Mouse (Mus musculus) hindbrain, embryonic 11.5 days (tissue): Measurements from ENCODE around the gene Sdf2l1. TPM values are rescaled to one million over a fixed set of nuclear protein-coding genes. Genes with fewer than 3 reads are reported as not detected.

Experiments
- microRNA counts: library from miRNA; unstranded; fragments of <30 nt; microRNA quantifications from one replicate; lab custom pipeline; 2015
- polyA plus RNA-seq: library from polyadenylated mRNA; unstranded; fragments of >200 nt; fragmentation: Nextera tagmentation; extraction: Ambion mirVana; gene quantifications from 2 replicates; pipeline ENCODE4 v1.2.1, GENCODE M21; 2014

Gene Sdf2l1
- polyA plus RNA-seq, 1 experiment from 2014 or later: 70.9 TPM

MicroRNA genes within 50 kb of the gene (microRNA counts, 519-probe panel; counts per million panel counts)
- microRNA mmu-miR-130b (lab: Ali Mortazavi, UCI) (6,350 counts per million, percentile 90 among the panel's probes with 10 or more counts), microRNA mmu-miR-301b (lab: Ali Mortazavi, UCI) (4,042 counts per million, percentile 37 among the panel's probes with 10 or more counts)

Other genes with a start within 250 kb of the Sdf2l1 start
- 10.9 and 17.6 TPM in 2 replicates for gene Ppm1f, start 235.9 kb downstream of the Sdf2l1 start, polyA plus RNA-seq
- gene Mapk1, start 149.0 kb downstream of the Sdf2l1 start, polyA plus RNA-seq: 199 and 208 TPM in 2 replicates
- 91.6 and 108 TPM in 2 replicates for gene Ypel1, start 62.7 kb downstream of the Sdf2l1 start, polyA plus RNA-seq
- 149 and 154 TPM in 2 replicates for gene Ppil2, start 21.1 kb downstream of the Sdf2l1 start, polyA plus RNA-seq
- 98.3 and 107 TPM in 2 replicates for gene 2610318N02Rik, start 7.2 kb downstream of the Sdf2l1 start, polyA plus RNA-seq
- gene Ydjc, start 12.2 kb upstream of the Sdf2l1 start, polyA plus RNA-seq: 11.4 and 11.9 TPM in 2 replicates
- 0.31 and 1.0 TPM in 2 replicates for gene Ccdc116, start 14.8 kb upstream of the Sdf2l1 start, polyA plus RNA-seq
- 415 and 422 TPM in 2 replicates for gene Ube2l3, start 70.3 kb upstream of the Sdf2l1 start, polyA plus RNA-seq
- gene Rimbp3, start 76.2 kb upstream of the Sdf2l1 start, polyA plus RNA-seq: 0.78 and 1.0 TPM in 2 replicates
- 7.9 and 8.7 TPM in 2 replicates for gene Hic2, start 101.2 kb upstream of the Sdf2l1 start, polyA plus RNA-seq
- 5.7 and 7.7 TPM in 2 replicates for gene Tmem191c, start 143.7 kb upstream of the Sdf2l1 start, polyA plus RNA-seq
- gene Serpind1, start 199.0 kb upstream of the Sdf2l1 start, polyA plus RNA-seq: 0.24 and 0.74 TPM in 2 replicates